Mouse (Mus musculus): ENCODE measurements around the gene Defb29. TPM values are rescaled to one million over a fixed set of nuclear protein-coding genes. Genes with fewer than 3 reads are reported as not detected.

The Defb29 gene
- total RNA-seq, 2 experiments from 2014 or later = not detected

DNA sequence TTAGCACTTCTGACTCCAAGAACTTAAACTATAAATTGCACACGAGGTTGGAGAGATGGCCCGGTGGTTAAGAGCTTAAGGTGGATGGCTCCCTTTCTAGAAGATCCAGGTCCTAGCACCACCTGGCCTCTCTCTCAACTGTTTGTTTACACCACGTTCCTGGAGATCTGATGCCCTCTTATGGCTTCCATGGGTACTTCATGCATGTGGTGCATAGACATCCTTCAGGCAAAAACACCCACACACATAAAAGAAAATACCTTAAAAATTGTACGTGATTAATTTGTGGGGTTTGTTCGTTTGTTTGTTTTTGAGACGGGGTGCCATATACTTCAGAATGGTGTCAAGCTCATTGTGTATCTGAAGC is 39.1 kb downstream of the Defb29 start:
- DNase-seq = no peak

GRCm38 (mm10) chr2:152500204-152500862 is 39.6 kb downstream of the Defb29 start:
- no peak for DNase-seq

DNA sequence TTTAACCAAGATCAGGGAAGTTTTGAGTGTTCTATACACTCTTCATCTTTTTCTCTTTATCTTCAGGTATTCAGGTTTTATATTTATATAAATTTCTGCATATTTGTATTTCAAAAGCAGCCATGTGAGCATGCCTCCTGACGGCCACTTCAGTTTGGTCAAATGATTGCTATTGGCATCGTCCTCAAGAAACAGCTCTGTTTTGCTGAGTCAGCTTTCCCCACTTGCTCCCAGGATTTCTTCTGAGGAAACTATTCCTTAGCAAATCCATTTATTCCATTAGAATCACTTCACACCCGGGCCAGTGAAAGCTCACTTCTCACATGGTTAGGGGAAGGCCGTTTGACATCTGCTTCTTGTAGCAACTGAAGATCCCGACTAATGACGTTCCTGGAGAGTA is 41.9 kb downstream of the Defb29 start:
- no peak for DNase-seq

DNA sequence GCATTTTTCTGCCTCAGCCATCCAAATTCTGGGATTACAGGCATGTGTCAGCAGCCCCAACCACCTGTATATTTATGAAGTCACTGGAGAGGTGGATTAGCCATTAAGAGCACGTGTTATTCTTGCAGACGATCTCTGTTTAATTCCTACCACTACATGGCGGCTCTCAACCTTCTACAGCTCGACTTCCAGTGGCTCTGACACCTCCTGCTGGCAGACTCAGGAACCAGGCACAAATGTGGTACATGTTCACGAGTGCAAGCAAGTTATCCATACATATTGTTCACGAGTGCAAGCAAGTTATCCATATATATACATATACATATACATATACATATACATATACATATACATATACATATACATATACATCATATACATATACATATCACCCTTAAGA is 46.7 kb downstream of the Defb29 start:
- DNase-seq = no peak

DNA sequence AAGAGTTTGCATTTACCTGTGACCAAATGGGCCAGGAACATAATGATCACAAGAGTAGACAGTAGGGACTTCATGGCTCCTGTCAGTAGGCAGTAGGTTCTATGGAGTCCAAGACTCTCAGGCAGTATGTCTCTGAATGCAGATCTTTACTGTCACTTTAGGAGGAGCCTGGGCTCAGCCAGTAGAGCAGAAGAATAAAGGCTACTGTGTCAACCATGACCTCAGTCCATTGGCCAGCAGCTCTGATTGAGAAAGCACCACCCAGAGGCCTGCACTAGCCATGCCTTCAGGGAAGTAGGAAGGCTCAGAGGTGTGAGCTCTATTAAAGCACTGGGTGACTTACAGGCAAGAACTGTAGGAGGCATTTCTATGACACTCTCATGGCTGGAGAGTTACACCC is 49.9 kb downstream of the Defb29 start, which contains the start of gene Defb22:
Gene Defb22 (minus strand): TSS at position 101 of the 400 bp plus-strand sequence.
- no peak for DNase-seq

Other genes starting within 250 kb of the Defb29 start
- gene Tbc1d20, start 246.3 kb downstream of the Defb29 start, total RNA-seq (2021) = 10 to 100 TPM; 36.9 to 41.9 TPM
- 10 to 100 TPM; 40.7 to 48.6 TPM for gene Rbck1, start 207.4 kb downstream of the Defb29 start, total RNA-seq (2021)
- gene Trib3, start 196.1 kb downstream of the Defb29 start, total RNA-seq (2021) = 1 to 10 TPM; 1.3 to 1.5 TPM
- gene Nrsn2, start 163.5 kb downstream of the Defb29 start, total RNA-seq (2021) = under 1 TPM in 1 of 2 experiments, not detected in 1; 0.18 TPM
- 1 to 10 TPM; 6.7 to 9.4 TPM for gene Sox12, start 142.0 kb downstream of the Defb29 start, total RNA-seq (2021)
- gene Zcchc3, start 125.1 kb downstream of the Defb29 start, total RNA-seq (2021) = 1 to 10 TPM; 4.7 to 5.6 TPM
- not detected for gene 6820408C15Rik, start 124.5 kb downstream of the Defb29 start, total RNA-seq (2021)
- not detected for gene Defb23, start 75.5 kb downstream of the Defb29 start, total RNA-seq (2021)
- gene Defb20, start 63.0 kb downstream of the Defb29 start, total RNA-seq (2021) = not detected
- gene Defb22, start 50.0 kb downstream of the Defb29 start, total RNA-seq (2021) = not detected
- gene Defb26, start 28.4 kb downstream of the Defb29 start, total RNA-seq (2021) = not detected
- gene Defb28, start 21.8 kb downstream of the Defb29 start, total RNA-seq (2021) = not detected
- gene Gm17416, start 29.2 kb upstream of the Defb29 start, total RNA-seq (2021) = not detected
- not detected for gene Defb21, start 32.6 kb upstream of the Defb29 start, total RNA-seq (2021)
- gene Defb19, start 40.2 kb upstream of the Defb29 start, total RNA-seq (2021) = not detected
- not detected for gene Defb45, start 59.3 kb upstream of the Defb29 start, total RNA-seq (2021)
- not detected for gene Defb36, start 64.2 kb upstream of the Defb29 start, total RNA-seq (2021)
- 1 to 10 TPM; 1.5 to 1.6 TPM for gene Defb25, start 83.0 kb upstream of the Defb29 start, total RNA-seq (2021)
- 10 to 100 TPM in 1 of 2 experiments, 1 to 10 TPM in 1; 9.1 to 11.5 TPM for gene Rem1, start 86.9 kb upstream of the Defb29 start, total RNA-seq (2021)
- 10 to 100 TPM; 56.0 to 61.1 TPM for gene H13, start 129.4 kb upstream of the Defb29 start, total RNA-seq (2021)
- 10 to 100 TPM; 12.5 to 19.3 TPM for gene Mcts2, start 146.9 kb upstream of the Defb29 start, total RNA-seq (2021)
- 10 to 100 TPM; 17.6 to 21.1 TPM for gene Id1, start 196.2 kb upstream of the Defb29 start, total RNA-seq (2021)
- 1 to 10 TPM; 5.6 to 6.9 TPM for gene Cox4i2, start 214.1 kb upstream of the Defb29 start, total RNA-seq (2021)

Measured in gastrocnemius, postnatal 10 days (tissue).